Mouse (Mus musculus) heart, embryonic 11.5 days (tissue): ENCODE measurements at regions not wholly inside any gene's neighbourhood (a gene's known extent, or its start where the extent isn't known, plus 50 kb on each side); places are given as distances from the start of the nearest gene placed in this dataset.

Experiments used
- ATAC-seq: fragments of 200-750 bp; cut with Nextera tagmentation; replicated peaks from 2 replicates; pipeline ENCODE4 v1.8.0; 2017; ENCODE audit warnings: moderate library complexity; ENCODE audit not compliant: insufficient number of reproducible peaks, low FRiP score, low TSS enrichment
- H3K27ac ChIP-seq: fragments of 300-500 bp; sonication (generic); 2 replicates; pipeline ENCODE4 v1.5.1; 2014; ENCODE audit warnings: mild to moderate bottlenecking, low read depth, low read length
- H3K27me3 ChIP-seq: fragments of 300-500 bp; sonication (generic); 2 replicates; pipeline ENCODE4 v1.6.1; 2014; ENCODE audit warnings: mild to moderate bottlenecking, low read length, mixed read lengths; ENCODE audit not compliant: control insufficient read depth, insufficient read depth
- H3K36me3 ChIP-seq: fragments of 300-500 bp; sonication (generic); 2 replicates; pipeline ENCODE4 v1.6.1; 2014; ENCODE audit warnings: mild to moderate bottlenecking, low read length, moderate library complexity, mixed read lengths; ENCODE audit not compliant: control insufficient read depth, insufficient read depth
- H3K4me1 ChIP-seq: fragments of 300-500 bp; sonication (generic); 2 replicates; pipeline ENCODE4 v1.6.1; 2014; ENCODE audit warnings: low read length; ENCODE audit not compliant: control insufficient read depth, insufficient read depth
- H3K4me2 ChIP-seq: fragments of 300-500 bp; sonication (generic); 2 replicates; pipeline ENCODE4 v1.6.1; 2014; ENCODE audit warnings: mild to moderate bottlenecking, moderate library complexity
- H3K4me3 ChIP-seq: fragments of 300-500 bp; sonication (generic); 2 replicates; pipeline ENCODE4 v1.5.1; 2014; ENCODE audit warnings: low read depth, low read length
- H3K9ac ChIP-seq: fragments of 300-500 bp; sonication (generic); 2 replicates; pipeline ENCODE4 v1.6.1; 2014; ENCODE audit warnings: mild to moderate bottlenecking, low read depth, low read length, moderate library complexity
- H3K9me3 ChIP-seq: fragments of 300-500 bp; sonication (generic); replicated peaks from 2 replicates; pipeline ENCODE4 v1.6.1; 2016; ENCODE audit warnings: low read length; ENCODE audit not compliant: control insufficient read depth
- WGBS: fragments of 180-500 bp; shearing (Covaris S2); extraction: QIAGEN DNeasy Blood & Tissue Kit; methylation state at CpG from one replicate; pipeline ENCODE4 v1.1.7; 2014; ENCODE audit not compliant: insufficient replicate concordance; 5-methylcytosine and 5-hydroxymethylcytosine counted together

GRCm38 (mm10) chr11:111691512-111691911, 625.5 kb downstream of the Kcnj2 start:
- H3K36me3 ChIP-seq, result no peaks in the 10 kb centered on the region
- no peak overlapping the region for H3K27ac ChIP-seq
- H3K4me1 ChIP-seq, result no peaks in the 10 kb centered on the region
- H3K9me3 ChIP-seq, result no peaks in the 10 kb centered on the region
- H3K4me3 ChIP-seq, result no peak overlapping the region
- no peak for ATAC-seq
- WGBS, result 88% methylated on average over 2 of the region's 2 CpGs
- no peak overlapping the region for H3K9ac ChIP-seq
- H3K4me2 ChIP-seq, result no peak overlapping the region
- no peaks in the 10 kb centered on the region for H3K27me3 ChIP-seq

- Histone ChIP-seq H3K27ac (no peak overlapping the region), H3K27me3 (no peaks in the 10 kb centered on the region), H3K9ac (no peak overlapping the region), H3K4me3 (no peak overlapping the region), H3K4me2 (no peak overlapping the region), H3K9me3 (no peaks in the 10 kb centered on the region), H3K36me3 (no peaks in the 10 kb centered on the region), H3K4me1 (no peaks in the 10 kb centered on the region)
- ATAC-seq, result no peak
- 74% methylated on average over 2 of the region's 2 CpGs for WGBS
Observed at GRCm38 (mm10) chr11:111696668-111697067, 630.7 kb downstream of the Kcnj2 start.

- Histone ChIP-seq H3K9ac (no peak overlapping the region), H3K4me3 (no peak overlapping the region), H3K4me2 (no peak overlapping the region), H3K27ac (no peak overlapping the region), H3K27me3 (no peaks in the 10 kb centered on the region), H3K4me1 (no peaks in the 10 kb centered on the region), H3K36me3 (no peaks in the 10 kb centered on the region), H3K9me3 (no peaks in the 10 kb centered on the region)
- ATAC-seq, result no peak
- 80% methylated on average over 3 of the region's 3 CpGs for WGBS
Observed at GRCm38 (mm10) chr11:111699862-111700261, 633.9 kb downstream of the Kcnj2 start.

GRCm38 (mm10) chr11:111706882-111707281, 640.9 kb downstream of the Kcnj2 start:
- H3K27ac ChIP-seq, result no peak overlapping the region
- no peaks in the 10 kb centered on the region for H3K36me3 ChIP-seq
- H3K9ac ChIP-seq, result no peak overlapping the region
- H3K4me3 ChIP-seq, result no peak overlapping the region
- H3K4me2 ChIP-seq, result no peak overlapping the region
- no peaks in the 10 kb centered on the region for H3K27me3 ChIP-seq
- ATAC-seq, result no peak
- H3K9me3 ChIP-seq, result no peaks in the 10 kb centered on the region
- H3K4me1 ChIP-seq, result no peaks in the 10 kb centered on the region
- 67% methylated on average over 4 of the region's 4 CpGs for WGBS

- ATAC-seq, result no peak
- no peaks in the 10 kb centered on the region for H3K4me1 ChIP-seq
- H3K27me3 ChIP-seq, result no peaks in the 10 kb centered on the region
- no peaks in the 10 kb centered on the region for H3K9me3 ChIP-seq
- WGBS, result 88% methylated on average over 5 of the region's 5 CpGs
- no peaks in the 10 kb centered on the region for H3K36me3 ChIP-seq
- H3K27ac ChIP-seq, result no peak overlapping the region
- H3K9ac ChIP-seq, result no peak overlapping the region
- H3K4me3 ChIP-seq, result no peak overlapping the region
- H3K4me2 ChIP-seq, result no peak overlapping the region
Observed at GRCm38 (mm10) chr11:111715401-111715800, 649.4 kb downstream of the Kcnj2 start.

GRCm38 (mm10) chr11:111722276-111722675, 656.3 kb downstream of the Kcnj2 start:
- Histone ChIP-seq H3K27ac (no peak overlapping the region), H3K27me3 (no peaks in the 10 kb centered on the region), H3K36me3 (no peaks in the 10 kb centered on the region), H3K9me3 (no peaks in the 10 kb centered on the region), H3K4me2 (no peak overlapping the region), H3K4me1 (no peaks in the 10 kb centered on the region), H3K9ac (no peak overlapping the region), H3K4me3 (no peak overlapping the region)
- no peak for ATAC-seq
- 67% methylated on average over 4 of the region's 4 CpGs for WGBS

GRCm38 (mm10) chr11:111728148-111728547, 662.2 kb downstream of the Kcnj2 start:
- 75% methylated on average over 4 of the region's 4 CpGs for WGBS
- Histone ChIP-seq H3K9me3 (no peaks in the 10 kb centered on the region), H3K4me2 (no peak overlapping the region), H3K4me3 (no peak overlapping the region), H3K36me3 (no peaks in the 10 kb centered on the region), H3K27ac (no peak overlapping the region), H3K9ac (no peak overlapping the region), H3K4me1 (no peaks in the 10 kb centered on the region; the same call in 1 of the 2 replicates), H3K27me3 (no peaks in the 10 kb centered on the region)
- no peak for ATAC-seq

GRCm38 (mm10) chr11:111732096-111732495, 666.1 kb downstream of the Kcnj2 start:
- no peak for ATAC-seq
- H3K27ac ChIP-seq, result no peak overlapping the region

GRCm38 (mm10) chr11:111735446-111735845, 669.5 kb downstream of the Kcnj2 start:
- Histone ChIP-seq H3K4me2 (no peak overlapping the region), H3K27ac (no peak overlapping the region), H3K27me3 (no peaks in the 10 kb centered on the region), H3K4me3 (no peak overlapping the region), H3K4me1 (no peaks in the 10 kb centered on the region; the same call in 1 of the 2 replicates), H3K36me3 (no peaks in the 10 kb centered on the region), H3K9me3 (no peaks in the 10 kb centered on the region), H3K9ac (no peak overlapping the region)
- ATAC-seq, result no peak
- WGBS, result 84% methylated on average over 1 of the region's 1 CpGs

More at GRCm38 (mm10) chr11:111732096-111732495, 666.1 kb downstream of the Kcnj2 start:
- no peak overlapping the region for H3K9ac ChIP-seq
- H3K4me3 ChIP-seq, result no peak overlapping the region
- no peaks in the 10 kb centered on the region for H3K36me3 ChIP-seq
- H3K27me3 ChIP-seq, result no peaks in the 10 kb centered on the region
- no peaks in the 10 kb centered on the region for H3K9me3 ChIP-seq
- WGBS, result 19% methylated on average over 8 of the region's 8 CpGs
- peak overlapping the region; percentile 31 for H3K4me2 ChIP-seq
- no peaks in the 10 kb centered on the region; the same call in 1 of the 2 replicates for H3K4me1 ChIP-seq
